Mouse (Mus musculus): ENCODE data around the gene Mrpl46.

- TF ChIP-seq CTCF (IDR thresholded peaks at IDR 0.05; ENCODE audit: borderline replicate concordance, insufficient read depth, low read length), result no peak
- TF ChIP-seq POLR2A (IDR thresholded peaks at IDR 0.05; ENCODE audit: low read depth, low read length), result no peak
These were observed 13.3 kb upstream of the Mrpl46 start for GRCm38 (mm10) chr7:78796624-78797023.

All from embryonic fibroblast, embryonic 13.5 days (primary cell).